Mouse (Mus musculus) kidney, postnatal 4 days (tissue): Measurements from ENCODE around the gene Ercc8.

ENCODE experiments used
- DNase-seq, 2 experiments: peaks; one replicate each; pipeline ENCODE4 v3.0.0; 2021; ENCODE audit warnings: mixed read lengths in 2 of 2

Gene Ercc8

GRCm38 (mm10) chr13:108158465-108159240 lies at the start of gene Ercc8, which contains the start of gene Ndufaf2:
Gene Ercc8 (plus strand): TSS chr13:108158731.
Gene Ndufaf2 (minus strand): TSS chr13:108158623.
- DNase-seq: peak; percentile 99

- DNase-seq: no peak
Observed at GRCm38 (mm10) chr13:108110929-108111328, 47.6 kb upstream of the Ercc8 start.

GRCm38 (mm10) chr13:108113536-108113935 lies 45.0 kb upstream of the Ercc8 start:
- DNase-seq: no peak

GRCm38 (mm10) chr13:108114257-108114656 lies 44.3 kb upstream of the Ercc8 start:
- no peak for DNase-seq

GRCm38 (mm10) chr13:108117654-108118053 lies 40.9 kb upstream of the Ercc8 start:
- no peak for DNase-seq

- no peak for DNase-seq
Observed at GRCm38 (mm10) chr13:108118188-108118587, 40.3 kb upstream of the Ercc8 start.

- no peak for DNase-seq
Observed at GRCm38 (mm10) chr13:108119411-108120310, 38.9 kb upstream of the Ercc8 start.

GRCm38 (mm10) chr13:108123109-108123723 lies 35.3 kb upstream of the Ercc8 start:
- DNase-seq: no peak

- DNase-seq: no peak
Observed at GRCm38 (mm10) chr13:108124096-108124495, 34.4 kb upstream of the Ercc8 start.

- DNase-seq: no peak
Observed at GRCm38 (mm10) chr13:108126246-108126645, 32.3 kb upstream of the Ercc8 start.

GRCm38 (mm10) chr13:108127130-108127529 lies 31.4 kb upstream of the Ercc8 start:
- DNase-seq: peak; percentile 64 to 70

GRCm38 (mm10) chr13:108127883-108128282 lies 30.6 kb upstream of the Ercc8 start:
- no peak for DNase-seq

- DNase-seq: no peak
Observed at GRCm38 (mm10) chr13:108129070-108129469, 29.5 kb upstream of the Ercc8 start.

- DNase-seq: no peak
Observed at GRCm38 (mm10) chr13:108130737-108131136, 27.8 kb upstream of the Ercc8 start.

- peak; percentile 28 to 38 for DNase-seq
Observed at GRCm38 (mm10) chr13:108132031-108132819, 26.3 kb upstream of the Ercc8 start.

GRCm38 (mm10) chr13:108135617-108136016 lies 22.9 kb upstream of the Ercc8 start:
- no peak for DNase-seq

- no peak for DNase-seq
Observed at GRCm38 (mm10) chr13:108138403-108138977, 20.0 kb upstream of the Ercc8 start.

- DNase-seq: no peak
Observed at GRCm38 (mm10) chr13:108144086-108144485, 14.4 kb upstream of the Ercc8 start.

- peak in 1 of 2 experiments; percentile 43 for DNase-seq
Observed at GRCm38 (mm10) chr13:108151782-108152181, 6.7 kb upstream of the Ercc8 start.

GRCm38 (mm10) chr13:108152650-108153372 lies 5.7 kb upstream of the Ercc8 start:
- peak; percentile 37 to 39 for DNase-seq

GRCm38 (mm10) chr13:108157156-108157555 lies 1.4 kb upstream of the Ercc8 start:
- no peak for DNase-seq
